Mouse (Mus musculus): ENCODE measurements around the gene Tet3.

Gene Tet3

DNA sequence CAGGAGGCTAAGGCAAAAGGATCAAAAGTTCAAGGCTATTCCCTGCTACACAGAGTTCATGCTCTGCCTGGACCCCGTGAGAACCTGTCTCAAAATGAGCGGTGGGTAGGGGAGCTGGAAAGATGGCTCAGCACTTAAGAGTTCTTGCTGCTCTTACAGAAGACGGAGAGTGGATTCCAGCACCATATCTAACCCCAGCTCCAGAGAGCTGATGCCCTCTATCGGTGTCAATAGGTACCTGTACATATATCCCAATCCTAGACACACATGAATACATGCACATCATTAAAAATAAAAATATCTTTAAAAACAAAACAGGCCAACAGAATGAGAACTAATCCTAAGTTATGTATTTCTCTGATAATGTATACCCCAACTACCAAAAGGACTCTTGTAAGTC, 19.3 kb upstream of the Tet3 start:
- DNase-seq: no peak

DNA sequence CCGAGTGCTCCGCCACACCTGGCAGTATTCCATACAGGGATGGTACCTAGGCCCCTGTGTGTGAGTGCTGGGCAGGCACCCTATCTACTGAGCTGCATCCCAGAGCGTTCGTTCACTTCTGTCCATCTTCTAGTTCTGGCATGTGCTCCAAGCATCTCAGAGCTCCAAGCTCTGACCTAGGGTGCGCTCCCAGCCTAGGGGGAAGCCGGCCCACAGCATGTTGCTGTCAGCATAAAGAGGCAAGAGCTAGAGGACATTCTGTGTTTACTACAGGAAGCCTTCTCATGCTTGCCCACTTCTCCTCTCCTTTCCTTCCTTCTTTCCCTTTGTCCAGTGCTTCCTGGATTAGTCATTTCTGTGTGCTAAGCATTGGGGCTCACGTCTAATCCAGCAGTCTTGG, 16.5 kb upstream of the Tet3 start:
- DNase-seq: no peak

DNA sequence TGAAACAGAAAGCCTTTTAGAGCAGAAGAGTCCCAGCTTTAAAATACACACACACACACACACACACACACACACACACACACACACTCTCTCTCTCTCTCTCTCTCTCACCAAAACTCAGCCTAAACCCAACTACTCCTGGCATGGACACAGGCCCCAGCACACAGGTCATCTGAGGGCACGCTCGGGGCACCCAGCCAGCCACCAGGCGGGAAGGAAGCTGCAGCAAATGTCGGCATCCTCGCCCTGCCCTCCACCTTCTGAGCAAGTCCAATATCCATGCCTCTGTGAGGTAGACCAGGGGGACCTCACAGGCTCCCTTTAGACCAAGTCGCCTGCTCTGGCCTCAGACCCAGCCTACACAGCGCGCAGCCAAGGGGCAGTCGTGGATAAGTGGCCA, 14.4 kb upstream of the Tet3 start:
- DNase-seq: peak; percentile 81

DNA sequence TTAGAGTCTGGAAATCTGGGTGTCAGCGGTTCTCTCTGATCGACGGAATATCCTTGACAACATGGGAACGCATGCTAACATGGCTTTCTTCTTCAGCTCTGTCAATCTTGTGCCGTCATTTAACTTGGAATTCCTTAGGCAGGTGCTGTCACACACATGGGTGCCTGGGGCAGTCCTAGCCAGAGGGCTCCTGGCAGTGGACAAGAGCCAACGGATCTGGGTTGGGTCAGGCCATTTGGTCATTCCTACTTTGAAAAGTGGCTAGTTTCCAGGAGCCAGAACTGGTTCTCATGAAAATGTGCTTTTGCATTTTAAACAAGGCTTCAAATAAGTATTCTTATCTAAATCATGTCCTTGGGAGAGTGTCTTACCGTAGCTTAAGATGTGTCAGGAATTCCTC, 12.9 kb upstream of the Tet3 start:
- no peak for DNase-seq

DNA sequence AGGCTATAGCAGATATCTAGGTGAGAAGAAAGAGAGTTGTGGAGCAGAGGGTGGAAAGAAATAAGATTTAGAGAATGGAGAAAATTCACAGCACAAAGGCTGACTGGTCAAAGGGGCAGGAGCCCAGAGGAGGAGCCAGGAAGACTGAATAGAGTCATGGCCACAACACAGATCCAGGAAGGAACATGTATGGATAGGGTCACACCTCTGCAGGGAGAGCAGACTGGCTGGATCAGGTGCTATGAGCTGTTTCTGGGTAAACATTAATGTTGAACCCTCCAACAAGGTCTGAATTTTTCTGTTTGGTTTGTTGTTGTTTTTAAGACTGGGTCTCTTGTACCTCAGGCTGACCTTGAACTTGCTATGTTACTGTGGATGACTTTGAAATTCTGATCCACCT, 5.1 kb upstream of the Tet3 start:
- DNase-seq: no peak

DNA sequence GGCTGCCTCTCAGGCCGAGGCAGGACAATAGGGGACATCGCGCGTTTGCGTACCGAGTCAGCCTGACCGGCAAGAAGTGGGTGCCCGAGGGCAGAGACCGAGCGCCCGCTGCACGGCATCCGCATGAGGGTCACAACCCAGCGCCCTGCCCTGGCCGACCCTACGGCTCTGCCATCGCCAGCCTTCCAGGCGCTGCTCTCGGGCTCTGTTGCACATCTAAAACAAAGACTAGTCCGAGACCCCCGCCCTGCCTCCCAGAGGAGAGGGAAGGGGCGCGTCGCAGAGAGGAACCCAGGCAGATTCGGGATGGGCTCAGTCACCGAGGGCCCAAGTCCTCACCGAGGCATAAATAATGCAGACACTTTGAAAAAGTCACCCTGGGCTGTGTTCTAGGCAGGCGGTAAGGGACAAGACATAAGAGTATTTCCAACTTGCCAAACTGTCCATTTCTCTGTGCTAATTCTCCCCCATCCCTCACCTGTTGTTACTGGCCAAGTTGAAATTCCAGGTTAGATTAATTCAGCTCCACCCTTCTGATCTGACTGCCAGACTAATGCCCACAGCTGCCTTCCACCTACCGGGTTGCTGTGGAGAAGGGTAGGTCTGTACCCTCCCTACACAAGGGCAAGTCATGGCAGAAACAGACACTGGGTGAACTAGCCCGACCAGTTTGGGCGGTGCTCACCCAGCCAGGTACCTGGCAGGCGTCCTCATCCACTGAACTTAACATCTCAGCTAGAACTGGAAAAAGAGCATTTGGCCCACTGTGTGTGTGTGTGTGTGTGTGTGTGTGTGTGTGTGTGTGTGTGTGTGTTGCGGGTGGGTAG, 1.7 kb downstream of the Tet3 start:
- DNase-seq: peak; percentile 86

DNA sequence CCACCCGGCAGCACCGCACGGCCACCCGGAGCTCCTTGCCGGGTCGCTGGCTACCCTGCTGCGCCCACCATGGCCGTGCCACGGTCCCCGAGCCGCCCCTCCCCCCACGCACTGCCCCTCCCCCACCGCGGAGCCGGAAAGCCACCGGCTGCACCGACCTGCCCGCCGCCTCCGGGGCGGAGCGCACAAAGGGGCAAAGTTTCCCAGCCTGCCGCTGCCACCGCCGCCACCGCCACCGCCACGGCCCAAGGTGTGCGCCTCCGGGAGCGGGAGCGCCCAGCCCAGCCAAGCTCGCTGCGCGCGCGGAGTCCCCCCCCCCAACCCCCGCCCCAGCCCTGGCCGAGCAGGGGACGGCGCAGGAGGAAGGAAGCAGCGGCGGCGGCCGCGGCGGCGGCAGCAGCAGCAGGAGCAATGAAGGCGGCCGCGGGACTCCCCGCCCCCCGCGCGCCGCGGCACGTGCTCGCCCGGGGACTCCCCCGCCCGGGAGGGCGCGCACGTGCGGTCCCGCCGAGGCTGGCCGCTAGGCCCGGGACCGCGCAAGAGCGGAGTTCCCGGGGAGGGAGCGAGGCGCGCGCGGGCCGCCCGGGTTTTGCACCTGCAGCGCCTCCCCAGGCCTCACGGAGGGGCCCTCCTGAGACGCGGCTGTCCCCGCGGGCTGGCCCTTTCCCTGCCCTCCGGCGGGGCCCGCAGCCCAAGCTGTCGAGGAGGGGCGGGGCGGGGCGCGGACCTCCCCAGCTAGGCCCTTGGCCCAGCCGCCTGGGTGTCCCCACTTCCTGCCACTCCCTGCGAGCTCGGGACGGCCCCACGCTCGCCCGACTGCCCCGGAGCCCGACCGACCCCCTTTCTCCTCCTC, 2.5 kb downstream of the Tet3 start:
- DNase-seq: peak; percentile 88

DNA sequence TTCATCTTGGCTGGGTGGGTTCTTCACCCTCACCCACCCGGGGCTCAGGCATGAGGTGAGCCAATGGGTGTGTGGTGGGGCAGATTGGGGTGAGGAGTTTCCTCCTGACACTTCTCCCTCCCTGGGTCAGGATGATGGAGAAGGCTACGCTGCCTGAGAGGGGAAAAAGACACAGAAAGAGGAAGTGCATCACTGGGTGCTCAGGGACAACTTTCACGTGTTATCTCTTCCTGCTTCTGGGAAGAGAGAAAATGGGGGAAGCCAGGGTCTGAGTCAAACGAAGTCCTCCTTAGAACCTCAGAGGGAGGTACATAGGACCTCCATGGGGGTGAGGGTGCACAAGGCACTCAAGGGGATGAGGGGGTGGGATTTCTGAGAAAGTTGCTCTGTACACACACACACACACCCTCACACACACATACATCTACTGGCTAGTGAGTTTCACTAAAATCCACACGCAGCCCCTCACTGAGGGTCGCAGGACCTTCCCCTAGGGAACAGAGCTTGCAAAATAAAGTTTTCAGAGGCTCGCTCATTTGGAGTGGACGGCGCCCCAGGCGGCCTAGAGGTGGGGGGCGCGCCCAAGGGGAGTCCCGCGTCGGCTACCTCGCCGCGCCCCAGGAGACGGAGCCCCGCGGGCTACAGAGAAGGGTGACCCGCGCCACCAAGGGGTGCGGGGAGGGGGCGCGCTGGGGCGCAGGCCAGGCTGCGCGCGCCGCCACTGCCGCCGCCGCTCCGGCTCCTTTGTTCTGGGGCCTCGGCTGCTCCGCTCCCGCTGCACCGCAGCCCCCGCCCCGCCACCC, 3.4 kb downstream of the Tet3 start:
- DNase-seq: peak; percentile 51

DNA sequence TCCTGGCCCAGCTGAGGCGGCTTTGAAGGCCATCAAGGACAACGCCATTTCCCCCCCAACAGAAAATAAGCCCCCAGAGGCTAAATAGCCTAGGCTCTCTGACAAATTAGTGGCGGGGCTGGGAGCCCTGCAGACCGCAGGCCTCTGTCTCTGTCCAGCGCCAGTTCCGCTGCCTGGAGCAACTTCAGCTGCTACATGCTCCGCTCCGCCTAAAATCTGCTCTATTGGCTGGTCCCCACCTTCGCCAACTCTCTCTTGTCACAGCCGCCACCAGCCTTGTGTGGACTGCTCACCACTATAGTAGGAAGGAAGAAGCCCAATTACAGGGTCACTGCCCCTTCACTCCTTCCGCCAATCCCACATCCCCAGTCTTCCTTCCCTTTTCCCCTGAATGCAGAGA, 5.2 kb downstream of the Tet3 start:
- no peak for DNase-seq

DNA sequence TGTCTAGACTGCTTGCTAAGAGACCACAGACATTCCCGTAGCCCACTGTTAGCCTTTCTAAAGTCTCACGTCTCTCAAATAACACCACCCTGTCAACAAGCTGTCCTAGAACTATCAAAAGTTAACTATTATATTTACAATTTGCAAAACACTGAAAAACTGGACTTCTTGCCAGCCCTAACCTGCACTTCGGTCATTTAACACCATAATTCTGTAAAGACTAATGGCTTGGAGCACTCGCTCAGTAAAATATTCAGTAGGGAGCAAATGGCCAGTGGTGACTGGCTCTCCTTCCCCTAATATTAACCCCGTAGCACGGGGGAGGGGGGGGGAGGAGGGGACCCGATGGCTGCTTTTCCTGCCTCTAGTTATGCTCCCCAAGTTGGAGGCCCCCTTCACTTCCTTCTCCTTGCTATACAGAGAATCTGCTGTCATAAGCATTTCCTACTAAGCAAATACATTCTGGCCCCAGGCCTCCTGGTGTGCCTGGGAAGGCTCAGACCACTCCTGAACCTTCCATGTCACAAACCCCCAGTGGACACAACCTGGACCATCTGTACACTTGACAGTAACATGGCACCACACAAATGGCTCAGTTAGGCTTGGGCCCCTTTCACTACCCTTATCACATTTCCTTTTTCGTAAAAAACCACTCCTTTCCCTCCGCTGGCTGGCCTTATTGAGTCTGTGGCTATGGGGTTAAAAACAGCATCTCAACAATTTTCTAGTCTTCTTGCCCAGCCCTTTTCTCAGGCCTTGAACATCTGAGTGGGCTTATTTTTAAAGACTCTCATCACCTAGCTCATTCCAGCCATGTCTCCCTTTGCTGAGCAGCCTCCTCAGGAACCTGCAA, 8.2 kb downstream of the Tet3 start:
- no peak for DNase-seq

DNA sequence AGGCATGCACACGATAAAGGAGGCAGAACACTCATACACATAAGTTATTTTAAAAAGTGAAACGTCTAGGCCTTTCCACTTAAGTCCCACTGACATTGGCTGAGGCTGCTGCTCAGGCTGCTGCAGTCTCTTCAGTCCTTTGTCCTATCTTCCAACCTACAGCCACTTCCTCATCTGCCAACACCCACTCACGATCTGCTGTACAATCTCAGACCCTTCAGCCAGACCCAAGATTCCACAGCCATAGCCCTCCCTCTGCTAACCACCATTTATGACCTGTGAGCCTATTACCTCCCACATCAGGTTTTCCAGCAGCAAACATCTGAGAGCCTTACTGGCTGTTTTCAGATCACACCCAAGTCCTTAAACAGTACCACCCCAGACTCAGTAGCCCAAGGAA, 9.4 kb downstream of the Tet3 start:
- DNase-seq: no peak

DNA sequence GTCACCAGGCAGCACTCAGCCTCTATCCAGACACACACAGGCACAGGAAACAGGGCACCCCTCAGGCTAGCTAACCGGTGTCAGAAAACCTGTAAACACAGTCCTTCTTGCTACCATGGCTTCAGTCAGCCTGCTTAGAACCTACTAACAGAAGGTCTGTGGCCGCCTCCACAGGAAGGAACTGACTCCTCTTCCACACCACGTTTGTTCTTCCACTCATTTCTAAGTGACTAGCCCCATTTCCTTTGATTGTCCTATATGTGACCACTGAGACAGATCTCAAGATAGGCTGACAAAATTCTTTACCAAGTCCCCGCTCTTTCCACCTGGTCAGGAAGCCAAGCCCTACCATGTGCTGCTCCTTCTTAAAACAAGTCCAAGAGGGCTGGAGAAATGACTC, 10.0 kb downstream of the Tet3 start:
- no peak for DNase-seq

DNA sequence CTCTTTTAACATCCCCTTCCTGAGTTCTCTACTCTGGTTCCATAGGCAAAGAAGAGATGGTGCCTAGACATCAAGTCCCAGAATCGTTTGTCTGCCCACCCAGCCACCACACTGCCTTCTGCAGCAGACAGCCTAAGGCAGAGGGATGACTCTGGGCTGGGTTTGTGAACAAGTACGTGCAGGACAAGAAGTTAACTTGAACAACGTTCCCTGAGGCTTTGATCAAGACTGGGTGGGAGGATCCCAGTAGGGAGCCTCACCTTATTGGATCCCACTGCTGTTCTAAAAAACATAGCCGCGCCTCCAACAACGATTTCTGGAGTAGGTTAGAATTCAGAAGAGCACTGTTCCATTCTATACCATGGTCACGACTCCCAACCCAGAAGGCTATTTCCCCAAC, 11.9 kb downstream of the Tet3 start:
- no peak for DNase-seq

DNA sequence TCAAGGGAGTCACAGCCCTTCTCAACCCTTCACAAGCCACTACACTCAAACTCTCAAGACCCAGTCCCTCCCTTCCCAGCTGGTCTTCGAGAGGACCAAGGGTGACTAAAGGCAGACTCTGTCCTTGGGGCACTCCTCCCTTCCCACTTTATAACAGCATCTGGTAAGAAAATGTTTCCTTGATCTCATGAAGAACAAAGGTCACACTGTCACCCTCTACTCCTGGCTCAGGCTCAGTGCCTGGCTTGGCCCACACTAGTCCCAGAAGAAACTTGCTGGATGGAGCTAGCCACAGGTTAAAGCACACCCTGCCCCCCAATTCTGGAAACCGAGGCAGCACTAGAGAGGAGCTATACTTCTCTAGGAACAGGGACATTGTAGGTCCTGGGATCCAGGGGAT, 13.1 kb downstream of the Tet3 start:
- DNase-seq: no peak

DNA sequence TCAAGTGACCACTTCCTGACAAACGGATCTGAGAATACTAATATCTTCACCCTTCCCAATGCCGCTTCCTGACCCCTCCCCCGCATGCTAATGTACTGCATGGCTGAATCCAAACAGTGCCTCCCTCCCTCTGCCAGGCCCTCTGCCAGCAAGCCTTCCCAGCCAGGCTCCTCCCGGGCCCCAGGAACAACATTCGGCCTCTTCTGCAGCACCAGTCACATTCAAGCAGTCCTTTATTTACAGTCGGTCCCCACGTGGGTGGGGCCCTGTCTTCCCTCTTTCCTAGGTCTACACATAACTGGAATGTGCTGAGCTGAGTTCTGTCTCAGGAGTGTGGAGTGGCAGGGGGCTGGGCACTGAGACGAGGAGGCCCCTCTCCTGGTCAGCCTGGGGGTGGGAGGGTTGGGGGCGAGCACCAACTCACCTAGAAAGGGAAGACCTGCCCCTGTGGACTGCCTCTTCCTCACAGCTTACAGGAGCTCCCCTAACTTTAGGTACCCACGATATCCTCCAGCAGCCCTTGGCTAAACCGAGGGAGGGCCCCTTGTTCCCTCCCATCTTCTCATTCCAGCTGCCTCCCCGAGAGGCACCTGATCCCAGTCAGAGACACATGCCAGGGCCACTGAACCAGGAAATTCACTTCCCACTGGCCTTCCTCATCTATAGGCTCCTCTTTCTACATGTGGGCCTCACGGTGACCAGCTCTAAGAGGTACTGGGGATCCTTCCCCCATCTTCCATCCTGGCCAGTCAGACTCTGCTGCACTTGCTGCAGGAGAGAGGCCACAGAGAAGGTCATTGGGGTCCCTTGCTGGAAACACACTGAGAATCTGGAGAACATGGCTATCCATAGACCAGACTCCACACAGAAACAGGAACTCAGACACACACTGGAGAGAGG, 15.2 kb downstream of the Tet3 start:
- DNase-seq: peak; percentile 95

DNA sequence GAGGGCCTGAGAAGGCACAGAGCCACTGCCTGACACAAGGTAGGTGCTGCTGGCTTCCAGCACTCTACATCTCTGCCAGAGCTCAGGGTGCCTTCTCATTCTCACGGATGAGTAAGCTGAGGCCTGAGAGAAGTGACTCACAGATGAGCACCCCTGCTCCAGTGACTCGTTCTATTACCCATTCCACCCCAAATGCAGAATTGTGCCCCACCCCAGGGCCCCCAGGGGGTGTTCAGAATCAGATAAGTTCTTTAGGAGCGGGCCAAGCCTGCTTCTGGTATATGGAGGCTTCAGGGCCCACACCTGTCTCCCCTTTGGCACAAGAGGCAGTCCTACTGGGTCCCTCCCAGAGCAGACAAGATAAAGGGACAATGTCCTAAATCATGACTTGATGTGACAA, 16.2 kb downstream of the Tet3 start:
- DNase-seq: no peak

DNA sequence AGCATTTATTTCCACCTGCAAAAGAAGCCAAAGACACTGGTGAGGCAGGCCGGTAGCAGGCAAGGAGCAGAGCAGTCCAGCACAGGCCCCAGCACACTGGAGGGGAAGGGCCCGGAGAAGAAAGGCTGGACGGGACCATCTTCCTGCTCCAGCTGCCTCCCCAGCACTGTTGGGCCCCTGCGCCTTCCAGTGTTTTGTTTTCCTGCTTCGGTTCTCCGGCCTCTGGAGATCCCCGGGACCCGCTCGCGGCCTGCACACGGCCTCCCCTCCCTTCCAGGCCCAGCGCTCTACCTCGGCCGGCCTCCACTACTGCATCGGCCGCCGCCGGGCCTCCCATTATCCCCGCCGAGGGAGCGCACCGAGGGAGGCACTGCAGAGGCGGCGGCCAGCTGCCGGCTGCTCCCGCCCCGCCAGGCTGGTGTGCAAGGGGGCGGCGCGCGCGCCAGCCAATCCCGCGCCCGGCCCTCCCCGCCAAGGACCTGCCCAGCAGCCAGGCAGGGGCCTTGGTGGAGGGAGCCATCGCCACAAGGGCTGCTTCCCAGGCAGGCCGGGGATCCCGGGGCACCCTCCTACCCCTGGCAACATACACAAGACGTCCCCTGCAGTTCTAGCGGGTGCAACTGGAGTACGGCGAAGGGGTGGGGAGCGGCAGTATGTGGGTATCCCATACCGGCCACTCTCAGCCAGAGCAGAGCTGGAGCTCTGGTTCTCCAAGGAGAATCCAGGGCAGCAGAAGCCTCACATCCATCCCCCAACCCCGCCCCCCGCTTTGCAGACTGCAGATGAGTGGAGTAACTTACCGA, 17.4 kb downstream of the Tet3 start:
- DNase-seq: peak; percentile 91

DNA sequence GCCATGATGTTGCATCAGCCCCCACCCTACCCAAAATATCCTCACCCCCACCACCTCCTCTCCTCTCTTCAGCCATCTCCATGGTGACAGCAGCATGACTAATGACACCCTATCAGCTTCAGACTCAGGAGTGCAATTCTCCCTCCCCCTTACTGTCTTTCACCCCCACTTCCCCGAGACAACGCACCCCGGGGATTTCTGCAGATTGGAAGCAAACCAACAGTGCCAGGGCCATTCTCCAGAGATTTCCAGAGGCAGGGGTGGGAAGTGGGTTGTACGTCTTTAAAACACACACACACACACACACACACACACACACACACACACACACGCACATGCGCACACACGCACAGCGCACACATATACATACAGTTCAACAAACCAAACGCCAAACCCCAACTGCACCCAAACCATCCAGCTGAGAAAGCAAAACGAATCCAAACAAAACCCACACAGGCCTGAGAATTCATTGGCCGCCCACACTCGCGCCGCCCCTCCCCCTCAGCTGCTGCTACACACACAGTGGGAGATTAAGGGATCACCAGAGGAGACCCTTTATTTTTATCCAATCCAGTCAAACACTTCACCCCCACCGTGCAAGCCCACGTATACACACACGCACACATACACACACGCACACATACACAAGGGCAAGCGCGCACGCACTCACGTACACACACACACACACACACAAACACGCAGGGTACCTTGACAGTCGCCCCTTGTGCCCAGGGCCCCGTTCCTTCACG, 18.2 kb downstream of the Tet3 start:
- peak; percentile 75 for DNase-seq

DNA sequence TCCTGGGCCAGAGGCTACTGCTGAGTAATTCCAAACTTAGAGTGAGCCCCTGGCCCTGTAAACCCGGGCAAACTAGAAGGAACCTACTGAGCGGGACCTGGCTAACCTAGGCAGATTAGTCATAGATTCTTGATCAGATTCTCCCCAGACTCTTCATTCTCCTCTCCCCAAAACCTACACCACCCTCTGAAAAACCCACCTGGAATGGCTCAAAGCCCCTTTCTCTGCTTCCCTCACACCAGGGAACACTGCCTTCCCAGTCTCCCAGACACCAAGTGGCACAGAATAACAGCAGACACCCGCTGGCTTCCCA, 18.7 kb downstream of the Tet3 start:
- no peak for DNase-seq

DNA sequence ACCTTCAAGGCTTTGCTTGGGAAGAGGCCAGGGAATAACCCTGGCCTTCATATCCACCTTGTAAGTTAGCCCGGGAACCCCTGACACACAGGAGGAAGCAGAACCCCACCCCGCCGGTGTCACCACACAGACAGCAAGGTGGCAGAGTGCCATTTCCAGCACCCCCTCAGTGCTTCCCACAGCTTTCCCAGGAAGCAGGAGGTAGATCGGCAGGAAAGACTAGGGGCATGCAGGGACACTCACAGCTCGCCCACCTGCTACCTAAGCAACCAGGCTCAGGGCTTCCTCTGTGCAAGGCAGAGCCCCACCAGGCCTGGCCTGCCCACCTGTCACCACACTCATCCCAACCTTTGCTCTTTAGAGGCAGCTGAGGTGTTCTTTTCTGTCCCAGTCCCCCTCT, 19.1 kb downstream of the Tet3 start:
- no peak for DNase-seq

All from lung, postnatal 36 days (tissue).